Mouse (Mus musculus) CH12.LX (cell line): ENCODE data around the gene Sowahc. TPM values are rescaled to one million over a fixed set of nuclear protein-coding genes. Genes with fewer than 3 reads are reported as not detected.

Source experiments
- DNase-seq: peaks from one replicate; pipeline ENCODE4 v3.0.0-alpha.2; 2013; ENCODE audit errors: extremely low read depth
- H3K27ac ChIP-seq: 2 replicates; pipeline ENCODE4 v1.5.1; 2012; ENCODE audit warnings: low read depth, mild to moderate bottlenecking, control low read depth, moderate library complexity; ENCODE audit not compliant: insufficient read depth
- H3K27me3 ChIP-seq: replicated peaks from 2 replicates; pipeline ENCODE3; 2012; ENCODE audit warnings: inconsistent platforms
- H3K36me3 ChIP-seq, 2 experiments: replicated peaks in 1 of 2; 2 replicates each; pipeline versions ENCODE3 to v1.6.1; 2012; ENCODE audit warnings: inconsistent platforms in 1 of 2, low read length in 1 of 2, mild to moderate bottlenecking in 1 of 2, mixed read lengths in 1 of 2, moderate library complexity in 1 of 2; ENCODE audit not compliant: control insufficient read depth in 1 of 2, insufficient read depth in 1 of 2
- H3K4me1 ChIP-seq, 2 experiments: 2 replicates each; pipeline ENCODE4 v1.6.1; 2012; ENCODE audit warnings: inconsistent platforms in 1 of 2, moderate library complexity in 1 of 2; ENCODE audit not compliant: insufficient read depth in 2 of 2, control insufficient read depth in 1 of 2
- H3K4me2 ChIP-seq: 2 replicates; pipeline ENCODE4 v1.6.1; 2012; ENCODE audit warnings: low read depth, mild to moderate bottlenecking, control low read depth; ENCODE audit not compliant: poor library complexity, insufficient read depth, severe bottlenecking
- H3K4me3 ChIP-seq, 3 experiments: fragments of 150-350 bp in 1 of 3; sonication (generic) in 1 of 3; replicated peaks in 1 of 3; 2 replicates each; pipeline versions ENCODE3 to v1.5.1; 2011 to 2012; ENCODE audit warnings: low read depth in 2 of 3, low read length in 2 of 3, mild to moderate bottlenecking in 2 of 3, moderate library complexity in 2 of 3, control low read depth in 1 of 3, improper control_type of control experiment in 1 of 3, inconsistent platforms in 1 of 3, mixed read lengths in 1 of 3; ENCODE audit not compliant: poor library complexity in 1 of 3
- H3K79me2 ChIP-seq: replicated peaks from 2 replicates; pipeline ENCODE4 v1.6.1; 2012; ENCODE audit warnings: mild to moderate bottlenecking, moderate library complexity; ENCODE audit not compliant: control insufficient read depth, poor library complexity, insufficient read depth, severe bottlenecking; ENCODE audit errors: extremely low read depth
- H3K9ac ChIP-seq: 2 replicates; pipeline ENCODE4 v1.6.1; 2012; ENCODE audit warnings: low read depth, mild to moderate bottlenecking, control low read depth, moderate library complexity; ENCODE audit not compliant: insufficient read depth
- H3K9me3 ChIP-seq: replicated peaks from 2 replicates; pipeline ENCODE3; 2012; ENCODE audit warnings: low read length, inconsistent platforms, mixed read lengths
- BHLHE40 ChIP-seq: IDR thresholded peaks from 2 replicates; pipeline ENCODE4 v1.6.1; 2011; ENCODE audit warnings: mild to moderate bottlenecking, low read depth, low read length, improper control_type of control experiment
- CHD1 ChIP-seq: IDR thresholded peaks from 2 replicates; pipeline ENCODE4 v1.6.1; 2012; ENCODE audit warnings: low read depth, low read length, improper control_type of control experiment, inconsistent platforms
- CTCF ChIP-seq, 2 experiments: IDR thresholded peaks in 1 of 2; conservative IDR thresholded peaks in 1 of 2; 2 replicates each; pipeline ENCODE4 v1.5.1; 2011 to 2012; ENCODE audit warnings: low read depth in 2 of 2, low read length in 2 of 2, improper control_type of control experiment in 1 of 2, inconsistent platforms in 1 of 2, mild to moderate bottlenecking in 1 of 2, moderate library complexity in 1 of 2
- E2F4 ChIP-seq: IDR thresholded peaks from 2 replicates; pipeline ENCODE4 v1.6.1; 2011; ENCODE audit warnings: low read depth, low read length, improper control_type of control experiment; ENCODE audit not compliant: insufficient replicate concordance
- EP300 ChIP-seq: IDR thresholded peaks from 2 replicates; pipeline ENCODE4 v1.6.1; 2011; ENCODE audit warnings: low read length, improper control_type of control experiment
- GABPA ChIP-seq: IDR thresholded peaks from 2 replicates; pipeline ENCODE4 v1.6.1; 2012; ENCODE audit warnings: low read depth, low read length, improper control_type of control experiment, inconsistent platforms; ENCODE audit not compliant: insufficient replicate concordance
- HCFC1 ChIP-seq: IDR thresholded peaks from 2 replicates; pipeline ENCODE4 v1.6.1; 2012; ENCODE audit warnings: low read depth, mild to moderate bottlenecking, inconsistent platforms, low read length, improper control_type of control experiment
- MAFK ChIP-seq: IDR thresholded peaks from 2 replicates; pipeline ENCODE4 v1.6.1; 2011; ENCODE audit warnings: low read length, improper control_type of control experiment; ENCODE audit not compliant: insufficient replicate concordance
- MAX ChIP-seq: IDR thresholded peaks from 2 replicates; pipeline ENCODE4 v1.6.1; 2011; ENCODE audit warnings: low read length, improper control_type of control experiment
- MAZ ChIP-seq: IDR thresholded peaks from 2 replicates; pipeline ENCODE4 v1.6.1; 2012; ENCODE audit warnings: low read depth, mild to moderate bottlenecking, inconsistent platforms, low read length, improper control_type of control experiment, moderate library complexity
- MEF2A ChIP-seq: IDR thresholded peaks from 2 replicates; pipeline ENCODE4 v1.6.1; 2014; ENCODE audit warnings: low read depth, mild to moderate bottlenecking, inconsistent platforms, low read length, improper control_type of control experiment, borderline replicate concordance
- NELFE ChIP-seq: IDR thresholded peaks from 2 replicates; pipeline ENCODE4 v1.6.1; 2011; ENCODE audit warnings: low read depth, low read length, improper control_type of control experiment
- NRF1 ChIP-seq: IDR thresholded peaks from 2 replicates; pipeline ENCODE4 v1.6.1; 2014; ENCODE audit warnings: low read depth, mild to moderate bottlenecking, inconsistent platforms, low read length, improper control_type of control experiment, moderate library complexity
- POLR2A ChIP-seq: IDR thresholded peaks from 2 replicates; pipeline ENCODE4 v1.6.1; 2011; ENCODE audit warnings: low read depth, mild to moderate bottlenecking, improper control_type of control experiment, low read length
- RCOR1 ChIP-seq: conservative IDR thresholded peaks from 2 replicates; pipeline ENCODE4 v1.6.1; 2012; ENCODE audit warnings: low read depth, mild to moderate bottlenecking, inconsistent platforms, low read length, improper control_type of control experiment
- SMC3 ChIP-seq: IDR thresholded peaks from 2 replicates; pipeline ENCODE4 v1.6.1; 2011; ENCODE audit warnings: low read depth, low read length, improper control_type of control experiment
- TBP ChIP-seq: conservative IDR thresholded peaks from 2 replicates; pipeline ENCODE4 v1.6.1; 2011; ENCODE audit warnings: low read depth, low read length, improper control_type of control experiment
- USF1 ChIP-seq: IDR thresholded peaks from 2 replicates; pipeline ENCODE4 v1.6.1; 2014; ENCODE audit warnings: low read depth, mild to moderate bottlenecking, inconsistent platforms, low read length, improper control_type of control experiment
- ZKSCAN1 ChIP-seq: IDR thresholded peaks from 2 replicates; pipeline ENCODE4 v1.6.1; 2012; ENCODE audit warnings: low read depth, inconsistent platforms, low read length, improper control_type of control experiment, borderline replicate concordance
- ZNF384 ChIP-seq: IDR thresholded peaks from 2 replicates; pipeline ENCODE4 v1.6.1; 2012; ENCODE audit warnings: low read depth, low read length, improper control_type of control experiment, inconsistent platforms
- dilution Hi-C: fragments of 300-500 bp; cut with MboI; formaldehyde crosslinking; loops from 2 replicates; pipeline ENCODE4 v1.14.3; 2020; ENCODE audit warnings: low sequenced_read_pairs; ENCODE audit not compliant: extremely low pct_unique_long_range_greater_than_20kb, extremely low pct_ligation_motif_present
- in situ Hi-C: fragments of 300-500 bp; cut with MboI; formaldehyde crosslinking; loops from 3 replicates; pipeline ENCODE4 v1.14.3; 2019; ENCODE audit warnings: low sequenced_read_pairs, low pct_ligation_motif_present, low pct_unique_long_range_greater_than_20kb, mixed read lengths
- polyA plus RNA-seq: library from polyadenylated mRNA; unstranded; fragments of >175 nt; gene quantifications from 2 replicates; pipeline ENCODE4 v1.2.1, GENCODE M21; 2012; ENCODE audit warnings: low read depth; ENCODE audit not compliant: insufficient read length
- total RNA-seq, 2 experiments: library from RNA; depleted of rRNA; stranded (reverse); fragments of 300-350 nt in 1 of 2; fragments of >200 nt in 1 of 2; gene quantifications; 2 replicates each; pipeline ENCODE4 v1.2.3; 2012 to 2014

Gene Sowahc
- total and polyA plus RNA-seq, 3 experiments, result 19.9 to 50.0 (median 25.9) TPM

GRCm38 (mm10) chr10:59249531-59249930 is 27.8 kb downstream of the Sowahc start:
- Histone ChIP-seq H3K36me3 (no peaks in the 10 kb centered on the region), H3K4me2 (no peak overlapping the region)
- in situ Hi-C loops, result no loop called here

GRCm38 (mm10) chr10:59250679-59251078 is 28.9 kb downstream of the Sowahc start:
- no peak for DNase-seq
- H3K79me2 ChIP-seq, result no peaks in the 10 kb centered on the region
- H3K4me2 ChIP-seq, result no peak overlapping the region
- TF ChIP-seq MEF2A (no peak), RCOR1 (no peak), GABPA (no peak), EP300 (no peak), MAFK (no peak), MAX (no peak), USF1 (no peak), ZKSCAN1 (no peak), BHLHE40 (no peak), CHD1 (no peak), POLR2A (no peak)
- H3K9me3 ChIP-seq, result no peaks in the 10 kb centered on the region
- no peaks in the 10 kb centered on the region for H3K36me3 ChIP-seq
- in situ Hi-C loops, result no loop called here
- H3K9ac ChIP-seq, result no peak overlapping the region
- H3K27me3 ChIP-seq, result no peaks in the 10 kb centered on the region
- peaks cover 20 to 45% of the 10 kb centered on the region in 2 experiments for H3K4me1 ChIP-seq
- dilution Hi-C loops, result no loop called here
- H3K27ac ChIP-seq, result no peak overlapping the region
- no peak overlapping the region for H3K4me3 ChIP-seq

More at GRCm38 (mm10) chr10:59249531-59249930, 27.8 kb downstream of the Sowahc start:
- Histone ChIP-seq H3K9me3 (no peaks in the 10 kb centered on the region), H3K4me3 (no peak overlapping the region), H3K79me2 (no peaks in the 10 kb centered on the region), H3K4me1 (peaks cover 20 to 35% of the 10 kb centered on the region in 2 experiments), H3K9ac (no peak overlapping the region), H3K27me3 (no peaks in the 10 kb centered on the region), H3K27ac (no peak overlapping the region)
- dilution Hi-C loops, result no loop called here
- TF ChIP-seq BHLHE40 (no peak), HCFC1 (no peak), ZNF384 (no peak), TBP (no peak), RCOR1 (no peak), E2F4 (no peak), CTCF (conservative IDR thresholded peaks at IDR 0.05 in 1 of 2, IDR thresholded peaks at IDR 0.05 in 1 of 2; ENCODE audit: low read depth in 2 of 2, low read length in 2 of 2) (no peak), MAZ (no peak), SMC3 (no peak), NRF1 (no peak), NELFE (no peak)
- no peak for DNase-seq
